Mouse (Mus musculus) inflammation-experienced regulatory T-cells, adult 6 months (primary cell): ENCODE results near the gene Ankmy1. TPM values are rescaled to one million over a fixed set of nuclear protein-coding genes. Genes with fewer than 3 reads are reported as not detected.

Source experiments
- ATAC-seq: one replicate; pipeline ENCODE4 v1.8.0; 2017
- polyA plus RNA-seq, 3 experiments: library from polyadenylated mRNA; unstranded; fragments of 100-300 nt; shearing (Covaris generic); gene quantifications; one replicate each; pipeline ENCODE4 v1.2.1; 2017

Ankmy1 gene
- polyA plus RNA-seq, 3 experiments from 2014 or later: 0.71 to 1.6 (median 0.94) TPM

GRCm38 (mm10) chr1:92815100-92815499 is 87.6 kb downstream of the Ankmy1 start:
- no peak for ATAC-seq

GRCm38 (mm10) chr1:92814319-92814718 is 88.4 kb downstream of the Ankmy1 start:
- ATAC-seq: no peak

Other genes with a start within 250 kb of the Ankmy1 start
- 1 to 10 TPM in 2 of 3 experiments, under 1 TPM in 1; 0.87 to 3.0 (median 2.8) TPM for gene Gpc1, start 71.3 kb downstream of the Ankmy1 start, polyA plus RNA-seq
- gene Dusp28, start 4.1 kb upstream of the Ankmy1 start, polyA plus RNA-seq: 1 to 10 TPM; 3.9 to 5.0 (median 4.1) TPM
- gene Rnpepl1, start 7.9 kb upstream of the Ankmy1 start, polyA plus RNA-seq: 10 to 100 TPM; 20.5 to 34.1 (median 28.4) TPM
- gene Capn10, start 31.5 kb upstream of the Ankmy1 start, polyA plus RNA-seq: 1 to 10 TPM; 4.6 to 7.3 (median 6.9) TPM
- gene Gpr35, start 48.0 kb upstream of the Ankmy1 start, polyA plus RNA-seq: 1 to 10 TPM in 2 of 3 experiments, under 1 TPM in 1; 0.23 to 1.8 (median 1.7) TPM
- gene Aqp12, start 103.4 kb upstream of the Ankmy1 start, polyA plus RNA-seq: not detected
- not detected for gene Kif1a, start 199.0 kb upstream of the Ankmy1 start, polyA plus RNA-seq
- gene Agxt, start 232.3 kb upstream of the Ankmy1 start, polyA plus RNA-seq: not detected